Mouse (Mus musculus) embryonic stem cell, embryonic (primary cell): ENCODE measurements around the gene Prg3.

Experiments used
- CTCF ChIA-PET, 4 experiments: fragments of 300-600 bp in 2 of 4; fragments of 350-600 bp in 2 of 4; sonication (Branson Sonifier 250); formaldehyde crosslinking; loops; one replicate each; lab custom pipeline; 2022; ENCODE audit warnings: inconsistent platforms in 2 of 4; lab: Charles Lee
- POLR2A ChIA-PET, 4 experiments: fragments of 300-600 bp in 2 of 4; fragments of 350-600 bp in 2 of 4; sonication (Branson Sonifier 250); formaldehyde crosslinking; loops; one replicate each; lab custom pipeline; 2022; ENCODE audit warnings: antibody characterized with exemption in 4 of 4, inconsistent platforms in 1 of 4; lab: Charles Lee

Gene Prg3

GRCm38 (mm10) chr2:85014588-85014982, 26.6 kb downstream of the Prg3 start:
- ChIA-PET POLR2A (interaction anchor here in 2 of 4 experiments (0.7 to 1.1 kb wide), 2 partner anchors 33 to 54 kb away, joined by 3 read pairs; partner anchors contain the start of gene Tnks1bp1 (in 1 of the 2)), CTCF (interaction anchor here in 1 of 4 experiments (0.7 to 1.0 kb wide), 2 partner anchors 9 to 146 kb away, joined by 3 to 6 read pairs; no protein-coding TSS in a partner anchor)

- ChIA-PET POLR2A (interaction anchor here in 2 of 4 experiments (0.6 to 1.9 kb wide), 2 partner anchors 21 to 26 kb away, joined by 5 to 7 read pairs; partner anchors contain the start of gene Tnks1bp1 (in 1 of the 2)), CTCF (interaction anchor here (0.6 to 1.9 kb wide), 15 partner anchors 9 to 225 kb away, joined by 3 to 10 read pairs (median 3); no protein-coding TSS in a partner anchor)
These were observed 34.0 kb downstream of the Prg3 start for GRCm38 (mm10) chr2:85022043-85022442.

- ChIA-PET POLR2A (interaction anchor here in 2 of 4 experiments (0.7 to 4.1 kb wide), 2 partner anchors 10 to 22 kb away, joined by 4 to 18 read pairs; partner anchors contain the start of genes P2rx3 (in 1 of the 2), Ssrp1 (in 1 of the 2) and Tnks1bp1 (in 1 of the 2)), CTCF (interaction anchor here in 2 of 4 experiments (0.6 to 1.1 kb wide), 2 partner anchors 18 to 221 kb away, joined by 3 read pairs; no protein-coding TSS in a partner anchor)
These were observed 38.2 kb downstream of the Prg3 start for GRCm38 (mm10) chr2:85026178-85026577.

- ChIA-PET POLR2A (interaction anchor here in 2 of 4 experiments (1.0 to 1.3 kb wide), 2 partner anchors 10 to 15 kb away, joined by 3 read pairs; partner anchors contain the start of genes P2rx3 (in 1 of the 2) and Ssrp1 (in 1 of the 2)), CTCF (no interaction called here)
These were observed 39.3 kb downstream of the Prg3 start for GRCm38 (mm10) chr2:85027281-85027680.

- ChIA-PET CTCF (interaction anchor here in 1 of 4 experiments (0.9 to 1.4 kb wide), 3 partner anchors 8 to 162 kb away, joined by 3 to 4 read pairs (median 4); no protein-coding TSS in a partner anchor), POLR2A (interaction anchor here in 2 of 4 experiments (0.6 to 2.1 kb wide), 5 partner anchors 11 to 36 kb away, joined by 3 to 9 read pairs (median 3); partner anchors contain the start of gene Tnks1bp1 (in 1 of the 2))
These were observed 41.9 kb downstream of the Prg3 start for GRCm38 (mm10) chr2:85029897-85030296.

GRCm38 (mm10) chr2:85030989-85031388, 43.0 kb downstream of the Prg3 start:
- POLR2A ChIA-PET, result interaction anchor here in 1 of 4 experiments (0.6 to 2.1 kb wide), 2 partner anchors 17 to 46 kb away, joined by 3 to 9 read pairs; partner anchors contain the start of gene Tnks1bp1
- CTCF ChIA-PET, result interaction anchor here in 1 of 4 experiments (0.9 to 1.4 kb wide), 2 partner anchors 9 to 10 kb away, joined by 3 to 4 read pairs; no protein-coding TSS in a partner anchor

GRCm38 (mm10) chr2:85033121-85033520, 45.1 kb downstream of the Prg3 start:
- ChIA-PET CTCF (interaction anchor here in 1 of 4 experiments (1.1 kb wide), 1 partner anchor 15 kb away, joined by 4 read pairs; the partner anchor contains the start of gene Tnks1bp1), POLR2A (interaction anchor here in 3 of 4 experiments (0.5 to 2.3 kb wide), 7 partner anchors 13 to 162 kb away, joined by 3 to 10 read pairs (median 4); partner anchors contain the start of gene Tnks1bp1 (in 1 of the 3))

- CTCF ChIA-PET, result interaction anchor here in 2 of 4 experiments (0.7 to 1.1 kb wide), 2 partner anchors 12 to 215 kb away, joined by 3 to 5 read pairs; no protein-coding TSS in a partner anchor
- POLR2A ChIA-PET, result interaction anchor here in 3 of 4 experiments (0.7 to 7.5 kb wide), 6 partner anchors 12 to 362 kb away, joined by 3 to 121 read pairs (median 4); partner anchors contain the start of gene Tnks1bp1 (in 2 of the 3)
These were observed 46.2 kb downstream of the Prg3 start for GRCm38 (mm10) chr2:85034169-85034568.

GRCm38 (mm10) chr2:85036507-85037046, 48.6 kb downstream of the Prg3 start:
- CTCF ChIA-PET, result interaction anchor here in 2 of 4 experiments (0.5 to 0.6 kb wide), 3 partner anchors 11 to 147 kb away, joined by 3 to 11 read pairs (median 5); no protein-coding TSS in a partner anchor
- POLR2A ChIA-PET, result interaction anchor here (0.6 to 7.5 kb wide), 30 partner anchors 9 to 295 kb away, joined by 3 to 121 read pairs (median 4); partner anchors contain the start of genes Tnks1bp1 (in 4 of the 4), Slc43a3 (in 2 of the 4), Slc43a1 (in 1 of the 4) and Smtnl1 (in 1 of the 4)

- ChIA-PET CTCF (interaction anchor here in 2 of 4 experiments (0.5 to 0.6 kb wide), 2 partner anchors 12 to 35 kb away, joined by 3 to 5 read pairs; no protein-coding TSS in a partner anchor), POLR2A (interaction anchor here (0.5 to 7.5 kb wide), 36 partner anchors 9 to 1254 kb away, joined by 3 to 121 read pairs (median 4); partner anchors contain the start of genes Tnks1bp1 (in 4 of the 4), Slc43a1 (in 2 of the 4), Slc43a3 (in 2 of the 4) and Smtnl1 (in 1 of the 4))
These were observed 49.3 kb downstream of the Prg3 start, which contains the start of the genes Ssrp1 and P2rx3 for GRCm38 (mm10) chr2:85037047-85038026. Ssrp1 (plus strand) TSS chr2:85037234. P2rx3 (minus strand) TSS chr2:85037462.

- POLR2A ChIA-PET, result interaction anchor here in 3 of 4 experiments (0.5 to 7.5 kb wide), 6 partner anchors 9 to 213 kb away, joined by 3 to 121 read pairs (median 10); partner anchors contain the start of gene Tnks1bp1 (in 3 of the 3)
- CTCF ChIA-PET, result interaction anchor here in 2 of 4 experiments (0.8 to 1.0 kb wide), 2 partner anchors 10 to 20 kb away, joined by 3 read pairs; no protein-coding TSS in a partner anchor
These were observed 50.3 kb downstream of the Prg3 start for GRCm38 (mm10) chr2:85038336-85038735.
